Mouse (Mus musculus) lung, postnatal 14 days (tissue): Measurements from ENCODE around the gene Rnf183.

Source experiments
- DNase-seq: peaks from one replicate; pipeline ENCODE4 v3.0.0; 2021

Gene Rnf183

DNA sequence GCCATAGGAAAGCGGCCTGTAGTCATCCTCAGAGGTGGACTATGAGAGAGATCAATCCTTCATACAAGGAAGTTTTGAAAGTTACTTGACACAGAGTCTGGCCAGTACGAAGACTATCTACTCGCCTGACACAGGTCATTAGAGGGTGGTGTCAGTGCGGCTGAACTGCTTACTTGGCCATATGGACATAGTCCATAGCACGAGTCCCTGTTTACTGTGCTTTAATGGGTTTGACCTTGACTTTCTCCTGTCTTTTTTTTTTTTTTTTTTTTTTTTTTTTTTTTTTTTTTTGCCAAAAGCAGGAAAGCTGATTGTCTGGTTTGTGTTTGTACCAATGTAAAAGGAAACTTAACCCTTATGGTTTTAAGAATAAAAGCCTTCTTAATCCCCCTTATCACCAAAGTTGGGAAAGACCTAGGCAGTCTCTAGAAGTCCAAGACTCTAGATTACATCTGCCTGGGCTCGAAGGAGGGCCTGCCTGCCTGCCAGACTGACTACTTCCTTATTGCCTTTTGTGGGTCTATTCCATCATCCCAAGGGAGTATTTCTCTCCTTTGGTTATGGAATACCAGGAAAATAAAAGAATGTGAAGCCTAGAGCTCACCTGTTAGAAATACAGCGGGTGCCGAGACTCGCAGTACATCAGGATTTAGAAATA, 55.2 kb downstream of the Rnf183 start:
- no peak for DNase-seq
